Mouse (Mus musculus): ENCODE results near the gene Nanos3.

Gene Nanos3

GRCm38 (mm10) chr8:84201545-84202245 lies 16.7 kb upstream of the Nanos3 start:
- peak; percentile 70 to 74 for DNase-seq (ENCODE audit: low spot score in 2 of 2)

- peak; percentile 80 to 85 for DNase-seq (ENCODE audit: low spot score in 2 of 2)
Measured at GRCm38 (mm10) chr8:84200652-84201544, 15.9 kb upstream of the Nanos3 start.

- DNase-seq (ENCODE audit: low spot score in 2 of 2): no peak
Measured at GRCm38 (mm10) chr8:84200126-84200555, 15.1 kb upstream of the Nanos3 start.

GRCm38 (mm10) chr8:84199348-84200125 lies 14.5 kb upstream of the Nanos3 start:
- no peak for DNase-seq (ENCODE audit: low spot score in 2 of 2)

- DNase-seq (ENCODE audit: low spot score in 2 of 2): no peak
Measured at GRCm38 (mm10) chr8:84198871-84199270, 13.9 kb upstream of the Nanos3 start.

- peak; percentile 83 to 91 for DNase-seq (ENCODE audit: low spot score in 2 of 2)
Measured at GRCm38 (mm10) chr8:84197922-84198774, 13.1 kb upstream of the Nanos3 start.

- DNase-seq (ENCODE audit: low spot score in 2 of 2): peak; percentile 83 to 91
Measured at GRCm38 (mm10) chr8:84197141-84197921, 12.3 kb upstream of the Nanos3 start.

- DNase-seq (ENCODE audit: low spot score in 2 of 2): no peak
Measured at GRCm38 (mm10) chr8:84194224-84194743, 9.3 kb upstream of the Nanos3 start.

- no peak for DNase-seq (ENCODE audit: low spot score in 2 of 2)
Measured at GRCm38 (mm10) chr8:84193566-84193965, 8.5 kb upstream of the Nanos3 start.

GRCm38 (mm10) chr8:84193161-84193560 lies 8.1 kb upstream of the Nanos3 start:
- DNase-seq (ENCODE audit: low spot score in 2 of 2): no peak

GRCm38 (mm10) chr8:84192555-84192954 lies 7.5 kb upstream of the Nanos3 start:
- DNase-seq (ENCODE audit: low spot score in 2 of 2): peak; percentile 76 to 88

GRCm38 (mm10) chr8:84192023-84192422 lies 7.0 kb upstream of the Nanos3 start:
- peak; percentile 73 to 74 for DNase-seq (ENCODE audit: low spot score in 2 of 2)

GRCm38 (mm10) chr8:84190191-84190867 lies 5.3 kb upstream of the Nanos3 start:
- no peak for DNase-seq (ENCODE audit: low spot score in 2 of 2)

- DNase-seq (ENCODE audit: low spot score in 2 of 2): no peak
Measured at GRCm38 (mm10) chr8:84189603-84190002, 4.6 kb upstream of the Nanos3 start.

GRCm38 (mm10) chr8:84188671-84189070 lies 3.7 kb upstream of the Nanos3 start:
- DNase-seq (ENCODE audit: low spot score in 2 of 2): no peak

- DNase-seq (ENCODE audit: low spot score in 2 of 2): no peak
Measured at GRCm38 (mm10) chr8:84187065-84187755, 2.2 kb upstream of the Nanos3 start.

- DNase-seq (ENCODE audit: low spot score in 2 of 2): peak in 1 of 2 experiments; percentile 71
Measured at GRCm38 (mm10) chr8:84186547-84186946, 1.5 kb upstream of the Nanos3 start.

GRCm38 (mm10) chr8:84184085-84185043 lies 653 bp downstream of the Nanos3 start:
- DNase-seq (ENCODE audit: low spot score in 2 of 2): no peak

All from urinary bladder, postnatal 4 days (tissue).